Mouse (Mus musculus) right cerebral cortex, postnatal 10 days (tissue): ENCODE data around the gene Armh1.
A peak's percentile ranks its signal among the peaks of the same experiment; 100 is the strongest.

ENCODE experiments used
- DNase-seq, 2 experiments: peaks; one replicate each; pipeline ENCODE4 v3.0.0; 2021; ENCODE audit warnings: low spot score in 2 of 2

Armh1 gene

GRCm38 (mm10) chr4:117251801-117252316 lies at the start of gene Armh1, which contains the start of gene Tmem53:
Gene Armh1 (minus strand): TSS chr4:117252125.
Gene Tmem53 (plus strand): TSS chr4:117251951.
- DNase-seq: peak; percentile 89 to 90

- no peak for DNase-seq
Measured at GRCm38 (mm10) chr4:117299921-117300320, 48.0 kb upstream of the Armh1 start.

GRCm38 (mm10) chr4:117297819-117298218 lies 45.9 kb upstream of the Armh1 start:
- no peak for DNase-seq

GRCm38 (mm10) chr4:117296849-117297593 lies 45.1 kb upstream of the Armh1 start:
- no peak for DNase-seq

- no peak for DNase-seq
Measured at GRCm38 (mm10) chr4:117291696-117292095, 39.8 kb upstream of the Armh1 start.

GRCm38 (mm10) chr4:117288927-117289801 lies 37.2 kb upstream of the Armh1 start:
- peak; percentile 84 to 87 for DNase-seq

- DNase-seq: no peak
Measured at GRCm38 (mm10) chr4:117288277-117288926, 36.5 kb upstream of the Armh1 start.

- no peak for DNase-seq
Measured at GRCm38 (mm10) chr4:117284363-117284762, 32.4 kb upstream of the Armh1 start.

GRCm38 (mm10) chr4:117283271-117284191 lies 31.6 kb upstream of the Armh1 start:
- DNase-seq: no peak

- DNase-seq: no peak
Measured at GRCm38 (mm10) chr4:117281090-117281845, 29.3 kb upstream of the Armh1 start.

- DNase-seq: no peak
Measured at GRCm38 (mm10) chr4:117280397-117280930, 28.5 kb upstream of the Armh1 start.

- no peak for DNase-seq
Measured at GRCm38 (mm10) chr4:117279253-117279642, 27.3 kb upstream of the Armh1 start.

GRCm38 (mm10) chr4:117278381-117279252 lies 26.7 kb upstream of the Armh1 start:
- DNase-seq: no peak

GRCm38 (mm10) chr4:117277687-117278086 lies 25.8 kb upstream of the Armh1 start:
- no peak for DNase-seq

GRCm38 (mm10) chr4:117277021-117277420 lies 25.1 kb upstream of the Armh1 start:
- no peak for DNase-seq

- no peak for DNase-seq
Measured at GRCm38 (mm10) chr4:117276281-117276711, 24.4 kb upstream of the Armh1 start.

GRCm38 (mm10) chr4:117274720-117275119 lies 22.8 kb upstream of the Armh1 start:
- DNase-seq: no peak

GRCm38 (mm10) chr4:117272459-117272858 lies 20.5 kb upstream of the Armh1 start:
- no peak for DNase-seq

- peak; percentile 83 to 86 for DNase-seq
Measured at GRCm38 (mm10) chr4:117270278-117270677, 18.4 kb upstream of the Armh1 start.
